ENCODE assay signal across 16 mouse cellular contexts in the genomic region with DNA sequence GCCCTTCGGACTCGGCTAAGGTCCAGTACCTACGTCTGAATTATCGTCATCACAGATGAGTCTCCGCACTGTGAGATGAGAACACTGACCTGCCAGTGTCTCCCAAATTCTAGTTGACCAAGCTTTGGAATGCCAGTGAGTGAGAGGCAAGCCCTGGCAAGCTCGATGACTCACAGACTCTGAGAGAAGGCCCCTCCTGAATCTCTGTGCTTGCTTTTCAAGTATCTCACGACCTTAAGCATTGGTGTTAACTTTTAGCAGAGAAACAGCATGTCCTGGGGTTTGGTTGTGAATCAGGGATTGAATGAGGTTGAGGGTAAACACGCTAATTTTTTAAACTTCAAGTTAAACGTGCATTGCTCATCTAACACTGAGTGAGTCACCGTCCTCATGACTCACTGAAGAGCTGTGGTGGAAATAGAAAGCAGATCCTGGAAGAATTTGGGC. TPM values are rescaled to one million over a fixed set of nuclear protein-coding genes. Genes with fewer than 3 reads are reported as not detected.
A peak's percentile ranks its signal among the peaks of the same experiment; 100 is the strongest.
DNase-seq lines count a peak whose midpoint lies in the region; ATAC-seq lines count a peak whose summit lies in the region.
"Had no signal": no experiment of that assay in that cellular context is flagged by ENCODE, and none has a peak within 500 bp of the region (broad histone marks: within the 10 kb centered on the region; RNA-seq: fewer than 3 reads in every experiment).

No protein-coding gene starts in this region.

- 62% methylated on average over 10 of the region's 10 CpGs for WGBS in limb, embryonic 15.5 days
- 83% methylated on average over 10 of the region's 10 CpGs for WGBS in limb, embryonic 10.5 days
- 71% methylated on average over 10 of the region's 10 CpGs for WGBS in stomach, embryonic 15.5 days
- WGBS in midbrain, embryonic 11.5 days = 87% methylated on average over 10 of the region's 10 CpGs

- H3K9me3 ChIP-seq in limb, embryonic 15.5 days = no peaks in the 10 kb centered on the region
- H3K9me3 ChIP-seq in limb, embryonic 10.5 days (replicated peaks) = no peaks in the 10 kb centered on the region
- no peaks in the 10 kb centered on the region for H3K9me3 ChIP-seq in stomach, embryonic 15.5 days
- H3K9me3 ChIP-seq in midbrain, embryonic 11.5 days (ENCODE audit: control insufficient read depth, low read length) = no peaks in the 10 kb centered on the region
- H3K9me3 ChIP-seq: forebrain, embryonic 12.5 days; hindbrain, embryonic 15.5 days; liver, embryonic 13.5 days had no signal

- H3K4me1 ChIP-seq in limb, embryonic 15.5 days = no peaks in the 10 kb centered on the region
- no peaks in the 10 kb centered on the region for H3K4me1 ChIP-seq in limb, embryonic 10.5 days
- no peaks in the 10 kb centered on the region for H3K4me1 ChIP-seq in stomach, embryonic 15.5 days
- H3K4me1 ChIP-seq in midbrain, embryonic 11.5 days (ENCODE audit: control insufficient read depth, insufficient read depth, low read length) = no peaks in the 10 kb centered on the region
- H3K4me1 ChIP-seq: forebrain, embryonic 12.5 days; hindbrain, embryonic 15.5 days; liver, embryonic 13.5 days had no signal

- no peak overlapping the region for H3K9ac ChIP-seq in limb, embryonic 15.5 days
- H3K9ac ChIP-seq in stomach, embryonic 15.5 days = no peak overlapping the region
- H3K9ac ChIP-seq in midbrain, embryonic 11.5 days (ENCODE audit: low read length) = no peak overlapping the region
- H3K9ac ChIP-seq: forebrain, embryonic 12.5 days; hindbrain, embryonic 15.5 days; liver, embryonic 13.5 days had no signal

- no peak for DNase-seq in limb, embryonic 10.5 days (ENCODE audit: low spot score)
- DNase-seq in Muller cell, postnatal 12 days (ENCODE audit: inconsistent ontology term) = peak; percentile 96
- DNase-seq in adrenal gland, postnatal 36 days = peak; percentile 20 to 47
- DNase-seq in midbrain, embryonic 11.5 days (ENCODE audit: low spot score, missing footprints) = no peak
- no peak for DNase-seq in thymus, postnatal 36 days
- DNase-seq: cerebellum, adult 2 months; gastrocnemius, postnatal 14 days; kidney, adult 2 months; layer of hippocampus, adult 9-11 months; liver, embryonic 13.5 days; lung, postnatal 4 days had no signal

- ATAC-seq in limb, embryonic 15.5 days (ENCODE audit: insufficient number of reproducible peaks, low FRiP score, low TSS enrichment, low read depth) = no peak
- ATAC-seq in stomach, embryonic 15.5 days (ENCODE audit: insufficient read depth, low FRiP score, low read depth) = peak; percentile 39; the same call in 1 of the 2 replicates
- ATAC-seq in midbrain, embryonic 11.5 days (ENCODE audit: low FRiP score) = no peak
- no peak for ATAC-seq in megakaryocyte progenitor cell, adult 5-6 weeks (replicated peaks; ENCODE audit: poor library complexity)

- no peaks in the 10 kb centered on the region for H3K27me3 ChIP-seq in limb, embryonic 15.5 days
- H3K27me3 ChIP-seq in limb, embryonic 10.5 days (ENCODE audit: low read depth, poor library complexity, severe bottlenecking) = no peaks in the 10 kb centered on the region
- H3K27me3 ChIP-seq in stomach, embryonic 15.5 days (replicated peaks) = no peaks in the 10 kb centered on the region
- H3K27me3 ChIP-seq in midbrain, embryonic 11.5 days (ENCODE audit: control insufficient read depth, insufficient read depth, low read length) = no peaks in the 10 kb centered on the region
- H3K27me3 ChIP-seq: forebrain, embryonic 12.5 days; hindbrain, embryonic 15.5 days had no signal

- H3K27ac ChIP-seq in limb, embryonic 15.5 days = 0 out of 2 replicates have a peak overlapping the region, but pooled peaks have one; percentile 57
- H3K27ac ChIP-seq in limb, embryonic 10.5 days = no peak overlapping the region
- peak overlapping the region; percentile 49 for H3K27ac ChIP-seq in stomach, embryonic 15.5 days
- no peak overlapping the region for H3K27ac ChIP-seq in midbrain, embryonic 11.5 days (ENCODE audit: low read depth, low read length)
- H3K27ac ChIP-seq: forebrain, embryonic 12.5 days; hindbrain, embryonic 15.5 days; liver, embryonic 13.5 days had no signal

- H3K4me3 ChIP-seq in limb, embryonic 15.5 days = no peak overlapping the region
- no peak overlapping the region for H3K4me3 ChIP-seq in limb, embryonic 10.5 days
- no peak overlapping the region for H3K4me3 ChIP-seq in stomach, embryonic 15.5 days (replicated peaks)
- H3K4me3 ChIP-seq in midbrain, embryonic 11.5 days (ENCODE audit: low read depth, low read length) = no peak overlapping the region
- H3K4me3 ChIP-seq: forebrain, embryonic 12.5 days; hindbrain, embryonic 15.5 days; liver, embryonic 13.5 days had no signal

- no peak overlapping the region for H3K4me2 ChIP-seq in limb, embryonic 15.5 days
- H3K4me2 ChIP-seq in stomach, embryonic 15.5 days = no peak overlapping the region
- H3K4me2 ChIP-seq in midbrain, embryonic 11.5 days = no peak overlapping the region
- H3K4me2 ChIP-seq: forebrain, embryonic 12.5 days; hindbrain, embryonic 15.5 days; liver, embryonic 13.5 days had no signal

- no peaks in the 10 kb centered on the region for H3K36me3 ChIP-seq in limb, embryonic 15.5 days
- no peaks in the 10 kb centered on the region for H3K36me3 ChIP-seq in limb, embryonic 10.5 days
- H3K36me3 ChIP-seq in stomach, embryonic 15.5 days = no peaks in the 10 kb centered on the region
- no peaks in the 10 kb centered on the region for H3K36me3 ChIP-seq in midbrain, embryonic 11.5 days (ENCODE audit: control insufficient read depth, insufficient read depth, low read length)
- H3K36me3 ChIP-seq: forebrain, embryonic 12.5 days; hindbrain, embryonic 15.5 days; liver, embryonic 13.5 days had no signal

RNA-seq across cellular contexts. Expression of a gene that starts 8.0 kb away (rescaled TPM):
- 23.3 and 24.6 TPM in 2 replicates for polyA plus RNA-seq in limb, embryonic 15.5 days (2015; fragmentation: Nextera tagmentation; extraction: Ambion mirVana)
- polyA plus RNA-seq in limb, embryonic 10.5 days (2016; fragmentation: Nextera tagmentation; extraction: Ambion mirVana) = 3.8 and 3.9 TPM in 2 replicates
- total RNA-seq in adrenal gland, postnatal 36 days (2021) = under 1 TPM; 0.26 to 0.30 TPM
- polyA plus RNA-seq in stomach, embryonic 15.5 days (2015; fragmentation: Nextera tagmentation; extraction: Ambion mirVana) = 7.9 and 8.3 TPM in 2 replicates
- polyA plus RNA-seq in midbrain, embryonic 11.5 days (2014; fragmentation: Nextera tagmentation; extraction: Ambion mirVana) = 6.2 and 6.7 TPM in 2 replicates
- total RNA-seq in megakaryocyte progenitor cell, adult 5-6 weeks (2015) = 0.05 and 0.17 TPM in 2 replicates
- not detected in 2 replicates for total RNA-seq in megakaryocyte progenitor cell, adult 5-6 weeks (2017)

RNA-seq across cellular contexts. Expression of a gene that starts 35.5 kb away (rescaled TPM):
- 22.4 and 22.9 TPM in 2 replicates for polyA plus RNA-seq in limb, embryonic 15.5 days (2015; fragmentation: Nextera tagmentation; extraction: Ambion mirVana)
- polyA plus RNA-seq in limb, embryonic 10.5 days (2016; fragmentation: Nextera tagmentation; extraction: Ambion mirVana) = 10.5 and 13.0 TPM in 2 replicates
- 10 to 100 TPM in 1 of 2 experiments, 1 to 10 TPM in 1; 7.4 to 16.4 TPM for total RNA-seq in adrenal gland, postnatal 36 days (2021)
- polyA plus RNA-seq in stomach, embryonic 15.5 days (2015; fragmentation: Nextera tagmentation; extraction: Ambion mirVana) = 17.3 and 18.8 TPM in 2 replicates
- 9.8 and 12.3 TPM in 2 replicates for polyA plus RNA-seq in midbrain, embryonic 11.5 days (2014; fragmentation: Nextera tagmentation; extraction: Ambion mirVana)
- 9.7 and 10.0 TPM in 2 replicates for total RNA-seq in megakaryocyte progenitor cell, adult 5-6 weeks (2015)
- 6.6 and 7.0 TPM in 2 replicates for total RNA-seq in megakaryocyte progenitor cell, adult 5-6 weeks (2017)

Comparison
In these comparisons a context has a peak if more than half of its experiments do, and no peak if none do; other contexts are left out.
1. H3K27ac ChIP-seq: peak in limb, embryonic 15.5 days (single experiment) and stomach, embryonic 15.5 days (single experiment); none in limb, embryonic 10.5 days (single experiment) and midbrain, embryonic 11.5 days (single experiment).
2. DNase-seq: peak in Muller cell, postnatal 12 days (single experiment) and adrenal gland, postnatal 36 days (2 of 2); none in limb, embryonic 10.5 days (single experiment), midbrain, embryonic 11.5 days (single experiment) and thymus, postnatal 36 days (0 of 2).